Mouse (Mus musculus): Measurements from ENCODE around the gene Gfi1. TPM values are rescaled to one million over a fixed set of nuclear protein-coding genes. Genes with fewer than 3 reads are reported as not detected.

Gene Gfi1
- total RNA-seq (2021) = not detected
- 0.09 and 0.16 TPM in 2 replicates for polyA plus RNA-seq (2012; rRNA removed)
- long read RNA-seq = 0 reads

DNA sequence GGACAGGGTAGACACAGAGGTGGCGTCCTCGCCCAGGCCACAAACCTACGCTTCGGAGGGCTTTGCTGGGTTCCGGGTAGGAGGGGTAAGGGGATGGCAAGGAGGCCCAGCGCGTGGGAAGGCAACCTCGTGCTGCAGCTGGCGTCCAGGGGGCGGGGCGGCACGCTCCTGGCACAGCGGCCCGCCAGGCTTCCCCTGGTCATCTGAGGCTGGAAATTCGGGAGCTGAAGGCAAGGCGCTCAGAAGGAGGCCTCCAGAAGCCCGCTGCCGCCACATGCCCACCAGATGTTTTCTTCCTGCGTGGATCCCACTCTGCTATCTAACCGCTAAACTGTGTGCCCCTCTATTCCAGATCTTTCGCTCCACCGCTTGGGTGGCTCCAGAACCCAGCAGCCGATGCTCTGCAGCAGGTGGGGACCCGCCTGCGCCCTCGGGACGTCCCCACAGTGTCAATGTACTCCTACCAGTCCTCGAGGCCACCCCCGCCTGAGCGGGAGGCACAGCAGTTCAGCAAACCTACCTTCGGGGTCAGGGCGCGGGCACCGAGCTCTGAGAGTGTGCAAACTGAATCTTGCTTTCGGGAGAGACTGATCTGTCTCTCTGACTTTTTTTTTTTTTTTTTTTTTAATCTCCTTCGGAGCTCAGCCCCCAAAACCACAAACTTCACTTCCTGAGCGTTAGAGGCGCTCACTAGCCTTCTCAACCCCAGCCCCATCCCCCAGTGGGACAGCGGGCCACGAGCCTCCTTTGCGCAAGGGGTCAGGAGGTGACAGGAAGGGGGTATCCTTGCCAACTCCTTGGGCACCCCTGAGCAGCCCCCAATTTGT is at the start of gene Gfi1:
Gene Gfi1 (minus strand): TSS at position 602 of the 827 bp plus-strand sequence.
- intact Hi-C loops (cut with DNase I) = loop anchor here (10.0 kb wide), 1 partner anchor 1261 kb away; no protein-coding TSS in a partner anchor
- Histone ChIP-seq H3K4me1 (ENCODE audit: control insufficient read depth, insufficient read depth, low read length) (peaks cover 5% of the 10 kb centered on the region), H3K27ac (no peak within 1 kb of the TSS), H3K27me3 (ENCODE audit: control insufficient read depth, insufficient read depth, low read length) (peaks cover 54% of the 10 kb centered on the region), H3K79me2 (replicated peaks; ENCODE audit: control insufficient read depth, insufficient read depth, low read length) (no peaks in the 10 kb centered on the region), H3K36me3 (ENCODE audit: control insufficient read depth, insufficient read depth, low read length) (no peaks in the 10 kb centered on the region), H3K9ac (ENCODE audit: low read depth, low read length) (no peak within 1 kb of the TSS), H3K4me3 (peak within 1 kb of the TSS; percentile 33)
- WGBS = 1% methylated on average over 41 of the region's 41 CpGs
- DNase-seq = peak; percentile 32 to 34
- no peak for TF ChIP-seq POLR2A (IDR thresholded peaks at IDR 0.05; ENCODE audit: insufficient read depth, low read depth, low read length)
- no peak for TF ChIP-seq CTCF (IDR thresholded peaks at IDR 0.05)
- no peak for TF ChIP-seq EP300 (IDR thresholded peaks at IDR 0.05; ENCODE audit: insufficient read depth, low read depth, low read length)

DNA sequence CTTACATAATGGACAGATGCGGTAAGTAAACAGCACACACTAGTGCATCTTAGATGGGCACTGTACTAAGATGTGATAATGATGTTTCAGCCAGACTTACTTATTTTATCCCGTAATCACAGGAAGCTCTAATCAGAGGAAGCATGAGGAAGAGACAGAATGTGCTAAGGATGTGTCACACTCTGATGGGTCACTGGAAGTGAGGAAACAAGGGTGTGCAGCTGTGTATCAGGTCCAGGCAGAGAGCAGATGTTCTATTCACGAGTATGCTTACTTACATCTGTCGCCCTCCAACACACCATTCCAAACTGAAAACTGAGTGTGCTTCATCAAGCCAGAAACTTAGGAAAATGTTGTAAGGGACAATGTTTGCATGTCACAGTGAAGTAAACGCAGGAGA is 46.2 kb upstream of the Gfi1 start:
- TF ChIP-seq CTCF (IDR thresholded peaks at IDR 0.05) = no peak
- TF ChIP-seq POLR2A (IDR thresholded peaks at IDR 0.05; ENCODE audit: insufficient read depth, low read depth, low read length) = no peak
- no peak for TF ChIP-seq EP300 (IDR thresholded peaks at IDR 0.05; ENCODE audit: insufficient read depth, low read depth, low read length)
- H3K9ac ChIP-seq (ENCODE audit: low read depth, low read length) = no peak overlapping the region
- 47% methylated on average over 5 of the region's 5 CpGs for WGBS
- intact Hi-C loops (cut with DNase I) = no loop called here
- H3K4me1 ChIP-seq (ENCODE audit: control insufficient read depth, insufficient read depth, low read length) = no peaks in the 10 kb centered on the region; the same call in 1 of the 2 replicates
- no peak overlapping the region for H3K27ac ChIP-seq
- H3K27me3 ChIP-seq (ENCODE audit: control insufficient read depth, insufficient read depth, low read length) = no peaks in the 10 kb centered on the region
- no peak for DNase-seq
- H3K79me2 ChIP-seq (replicated peaks; ENCODE audit: control insufficient read depth, insufficient read depth, low read length) = no peaks in the 10 kb centered on the region
- no peak overlapping the region for H3K4me3 ChIP-seq
- H3K36me3 ChIP-seq (ENCODE audit: control insufficient read depth, insufficient read depth, low read length) = no peaks in the 10 kb centered on the region

DNA sequence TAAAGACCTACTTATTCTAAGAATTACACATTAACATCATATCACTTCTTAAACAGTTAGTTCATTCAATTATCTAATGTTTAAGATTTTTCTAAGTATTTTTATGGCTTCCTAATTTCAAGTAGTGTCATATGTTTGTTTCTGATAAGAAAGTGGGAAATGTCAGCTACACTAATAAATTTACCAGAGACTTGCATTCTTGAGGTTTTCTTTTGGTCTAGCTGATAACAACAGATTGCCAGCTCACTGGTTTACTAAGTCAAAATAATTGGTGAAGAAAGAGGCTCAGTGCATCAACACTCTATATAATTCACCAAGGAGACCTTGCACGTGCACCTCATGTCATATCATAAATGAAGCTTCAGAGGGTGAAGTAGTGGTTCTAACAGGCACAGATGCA is 42.4 kb upstream of the Gfi1 start:
- Histone ChIP-seq H3K79me2 (replicated peaks; ENCODE audit: control insufficient read depth, insufficient read depth, low read length) (no peaks in the 10 kb centered on the region), H3K4me1 (ENCODE audit: control insufficient read depth, insufficient read depth, low read length) (no peaks in the 10 kb centered on the region; the same call in 1 of the 2 replicates), H3K27me3 (ENCODE audit: control insufficient read depth, insufficient read depth, low read length) (no peaks in the 10 kb centered on the region), H3K9ac (ENCODE audit: low read depth, low read length) (no peak overlapping the region), H3K36me3 (ENCODE audit: control insufficient read depth, insufficient read depth, low read length) (no peaks in the 10 kb centered on the region), H3K4me3 (no peak overlapping the region), H3K27ac (no peak overlapping the region)
- WGBS = 92% methylated on average over 1 of the region's 1 CpGs
- TF ChIP-seq POLR2A (IDR thresholded peaks at IDR 0.05; ENCODE audit: insufficient read depth, low read depth, low read length) = no peak
- TF ChIP-seq CTCF (IDR thresholded peaks at IDR 0.05) = no peak
- TF ChIP-seq EP300 (IDR thresholded peaks at IDR 0.05; ENCODE audit: insufficient read depth, low read depth, low read length) = no peak
- no peak for DNase-seq
- intact Hi-C loops (cut with DNase I) = no loop called here

DNA sequence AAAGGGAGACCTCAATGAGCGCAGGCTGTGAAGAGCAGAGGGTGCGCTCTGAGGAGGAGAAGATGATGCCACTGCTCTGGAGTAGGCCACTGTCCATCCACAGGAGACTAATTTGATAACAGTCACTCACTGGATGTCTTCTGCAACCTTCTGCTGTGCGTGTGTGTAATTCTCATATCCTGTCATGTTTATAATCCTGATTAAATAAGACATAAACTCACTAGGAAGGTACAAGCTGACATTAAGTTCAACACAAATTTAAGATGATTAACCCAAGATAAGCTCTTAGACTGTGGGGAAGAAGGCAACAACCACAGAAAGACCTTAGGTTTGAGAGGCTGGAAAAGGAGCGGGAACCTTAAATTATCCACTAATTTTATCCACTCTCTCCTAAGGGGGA is 40.1 kb upstream of the Gfi1 start:
- no peak for DNase-seq
- TF ChIP-seq CTCF (IDR thresholded peaks at IDR 0.05) (no peak), POLR2A (IDR thresholded peaks at IDR 0.05; ENCODE audit: insufficient read depth, low read depth, low read length) (no peak), EP300 (IDR thresholded peaks at IDR 0.05; ENCODE audit: insufficient read depth, low read depth, low read length) (no peak)
- Histone ChIP-seq H3K4me3 (no peak overlapping the region), H3K27me3 (ENCODE audit: control insufficient read depth, insufficient read depth, low read length) (no peaks in the 10 kb centered on the region), H3K4me1 (ENCODE audit: control insufficient read depth, insufficient read depth, low read length) (no peaks in the 10 kb centered on the region), H3K9ac (ENCODE audit: low read depth, low read length) (no peak overlapping the region), H3K79me2 (replicated peaks; ENCODE audit: control insufficient read depth, insufficient read depth, low read length) (no peaks in the 10 kb centered on the region), H3K36me3 (ENCODE audit: control insufficient read depth, insufficient read depth, low read length) (no peaks in the 10 kb centered on the region), H3K27ac (no peak overlapping the region)
- intact Hi-C loops (cut with DNase I) = no loop called here
- WGBS = 96% methylated on average over 4 of the region's 4 CpGs

DNA sequence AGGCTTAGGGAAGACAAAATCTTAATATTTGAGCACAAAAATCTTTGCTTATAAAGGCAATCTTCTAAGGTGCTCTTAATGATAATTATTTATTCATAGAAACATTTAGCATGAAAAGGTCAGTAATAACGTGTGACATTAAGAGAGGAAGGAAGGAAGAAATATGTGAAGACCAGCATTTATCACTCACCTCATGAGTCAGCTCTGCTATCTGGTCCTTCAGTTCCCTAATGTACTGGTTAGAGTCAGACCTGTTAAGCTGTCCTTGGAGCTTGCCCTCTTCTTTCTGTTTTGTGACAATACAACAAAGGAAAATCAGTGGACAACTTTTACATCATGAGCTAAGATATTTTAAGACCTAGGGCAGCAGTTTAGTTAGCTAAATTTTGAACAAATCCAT is 38.6 kb upstream of the Gfi1 start:
- WGBS = 58% methylated on average over 1 of the region's 1 CpGs
- H3K27me3 ChIP-seq (ENCODE audit: control insufficient read depth, insufficient read depth, low read length) = no peaks in the 10 kb centered on the region
- no peaks in the 10 kb centered on the region for H3K36me3 ChIP-seq (ENCODE audit: control insufficient read depth, insufficient read depth, low read length)
- TF ChIP-seq EP300 (IDR thresholded peaks at IDR 0.05; ENCODE audit: insufficient read depth, low read depth, low read length) = no peak
- no peak for TF ChIP-seq CTCF (IDR thresholded peaks at IDR 0.05)
- TF ChIP-seq POLR2A (IDR thresholded peaks at IDR 0.05; ENCODE audit: insufficient read depth, low read depth, low read length) = no peak
- H3K27ac ChIP-seq = no peak overlapping the region
- DNase-seq = no peak
- intact Hi-C loops (cut with DNase I) = no loop called here
- no peak overlapping the region for H3K4me3 ChIP-seq
- H3K9ac ChIP-seq (ENCODE audit: low read depth, low read length) = no peak overlapping the region
- no peaks in the 10 kb centered on the region for H3K4me1 ChIP-seq (ENCODE audit: control insufficient read depth, insufficient read depth, low read length)
- H3K79me2 ChIP-seq (replicated peaks; ENCODE audit: control insufficient read depth, insufficient read depth, low read length) = no peaks in the 10 kb centered on the region

DNA sequence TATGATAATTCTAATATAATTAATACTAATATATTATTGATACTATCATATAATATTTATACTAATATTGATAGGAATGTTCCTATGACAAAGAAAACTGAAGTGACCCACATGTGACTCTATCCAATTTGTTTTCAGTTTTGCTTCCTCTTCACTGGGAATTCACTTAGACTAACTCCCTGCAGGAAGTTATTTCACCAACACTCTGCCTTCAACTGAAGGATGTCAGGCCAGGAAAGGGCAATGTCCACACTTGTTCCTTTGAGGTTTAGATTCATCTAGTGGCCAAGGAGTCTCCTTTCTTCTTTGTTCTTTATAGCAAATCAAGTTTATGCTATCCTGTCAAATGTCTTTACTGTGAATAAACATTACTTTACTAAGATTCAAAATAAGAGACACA is 37.8 kb upstream of the Gfi1 start:
- Histone ChIP-seq H3K4me1 (ENCODE audit: control insufficient read depth, insufficient read depth, low read length) (no peaks in the 10 kb centered on the region), H3K27ac (no peak overlapping the region), H3K9ac (ENCODE audit: low read depth, low read length) (no peak overlapping the region), H3K4me3 (no peak overlapping the region), H3K27me3 (ENCODE audit: control insufficient read depth, insufficient read depth, low read length) (no peaks in the 10 kb centered on the region), H3K36me3 (ENCODE audit: control insufficient read depth, insufficient read depth, low read length) (no peaks in the 10 kb centered on the region), H3K79me2 (replicated peaks; ENCODE audit: control insufficient read depth, insufficient read depth, low read length) (no peaks in the 10 kb centered on the region)
- DNase-seq = no peak
- TF ChIP-seq CTCF (IDR thresholded peaks at IDR 0.05) (no peak), EP300 (IDR thresholded peaks at IDR 0.05; ENCODE audit: insufficient read depth, low read depth, low read length) (no peak), POLR2A (IDR thresholded peaks at IDR 0.05; ENCODE audit: insufficient read depth, low read depth, low read length) (no peak)
- intact Hi-C loops (cut with DNase I) = no loop called here
